Mouse (Mus musculus): Measurements from ENCODE around the gene Rhox13. TPM values are rescaled to one million over a fixed set of nuclear protein-coding genes. Genes with fewer than 3 reads are reported as not detected.

The Rhox13 gene
- not detected in 2 replicates for polyA plus RNA-seq (2015; fragmentation: Nextera tagmentation; extraction: Ambion mirVana)

GRCm38 (mm10) chrX:38120982-38121381 lies at the start of gene Rhox13:
TSS of gene Rhox13 (plus strand) at chrX:38121219.

GRCm38 (mm10) chrX:38085041-38085440 lies 36.0 kb upstream of the Rhox13 start, which contains the start of gene Rhox11:
TSS of gene Rhox11 (minus strand) at chrX:38085141.

GRCm38 (mm10) chrX:38110807-38111206 lies 10.2 kb upstream of the Rhox13 start, which contains the start of gene Rhox12:
TSS of gene Rhox12 (minus strand) at chrX:38110907.

Other genes with a start within 250 kb of the Rhox13 start
- gene Rhox8, start 242.3 kb upstream of the Rhox13 start, polyA plus RNA-seq (2015; fragmentation: Nextera tagmentation; extraction: Ambion mirVana) = 0.96 and 1.3 TPM in 2 replicates
- 0.17 and 0.41 TPM in 2 replicates for gene Rhox7b, start 224.0 kb upstream of the Rhox13 start, polyA plus RNA-seq (2015; fragmentation: Nextera tagmentation; extraction: Ambion mirVana)
- not detected in 2 replicates for gene Rhox9, start 219.4 kb upstream of the Rhox13 start, polyA plus RNA-seq (2015; fragmentation: Nextera tagmentation; extraction: Ambion mirVana)
- not detected in 2 replicates for gene Btg1-ps1, start 102.4 kb upstream of the Rhox13 start, polyA plus RNA-seq (2015; fragmentation: Nextera tagmentation; extraction: Ambion mirVana)
- not detected in 2 replicates for gene Btg1-ps2, start 78.1 kb upstream of the Rhox13 start, polyA plus RNA-seq (2015; fragmentation: Nextera tagmentation; extraction: Ambion mirVana)
- gene Rhox10, start 54.7 kb upstream of the Rhox13 start, polyA plus RNA-seq (2015; fragmentation: Nextera tagmentation; extraction: Ambion mirVana) = not detected in 2 replicates
- gene Rhox11, start 36.1 kb upstream of the Rhox13 start, polyA plus RNA-seq (2015; fragmentation: Nextera tagmentation; extraction: Ambion mirVana) = not detected in 2 replicates
- gene Rhox12, start 10.3 kb upstream of the Rhox13 start, polyA plus RNA-seq (2015; fragmentation: Nextera tagmentation; extraction: Ambion mirVana) = not detected in 2 replicates
- 1.4 TPM in 2 replicates for gene Zbtb33, start 68.6 kb downstream of the Rhox13 start, polyA plus RNA-seq (2015; fragmentation: Nextera tagmentation; extraction: Ambion mirVana)
- 13.2 and 13.5 TPM in 2 replicates for gene Tmem255a, start 131.2 kb downstream of the Rhox13 start, polyA plus RNA-seq (2015; fragmentation: Nextera tagmentation; extraction: Ambion mirVana)
- gene Atp1b4, start 195.0 kb downstream of the Rhox13 start, polyA plus RNA-seq (2015; fragmentation: Nextera tagmentation; extraction: Ambion mirVana) = 0.06 TPM in 1 of 2 replicates, not detected in the other